In the genomic region with DNA sequence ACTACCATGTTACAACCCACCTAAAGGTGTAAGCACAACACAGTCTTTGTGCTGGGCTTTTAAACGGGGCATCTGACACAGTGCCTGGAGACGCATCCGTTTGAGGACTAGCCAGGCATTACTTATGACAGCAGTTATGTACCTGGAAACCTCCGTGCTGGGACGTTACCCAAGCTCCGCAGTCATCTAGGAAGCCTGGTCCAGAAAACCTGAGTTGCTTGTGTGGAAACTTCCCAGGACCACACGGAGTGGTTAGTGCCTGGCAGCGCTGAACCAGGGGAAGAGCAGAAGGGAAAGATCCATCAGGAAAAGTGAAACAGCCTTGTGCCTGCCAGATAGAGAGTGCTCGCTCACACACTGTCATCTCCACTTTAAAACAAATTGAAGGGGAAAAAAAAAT, we compare ENCODE assay signal across 8 mouse cellular contexts. TPM values are rescaled to one million over a fixed set of nuclear protein-coding genes. Genes with fewer than 3 reads are reported as not detected.
DNase-seq lines count a peak whose midpoint lies in the region; ATAC-seq and TF ChIP-seq lines count a peak whose summit lies in the region.
"Had no signal": no experiment of that assay in that cellular context is flagged by ENCODE, and none has a peak within 500 bp of the region (broad histone marks: within the 10 kb centered on the region; RNA-seq: fewer than 3 reads in every experiment).

No protein-coding gene starts in this region.

- H3K9me3 ChIP-seq in hindbrain, embryonic 11.5 days (ENCODE audit: control insufficient read depth, low read length): no peaks in the 10 kb centered on the region
- no peaks in the 10 kb centered on the region for H3K9me3 ChIP-seq in neural tube, embryonic 12.5 days

- ATAC-seq in hindbrain, embryonic 11.5 days (ENCODE audit: low FRiP score): no peak
- ATAC-seq in neural tube, embryonic 12.5 days (ENCODE audit: low FRiP score, low read depth): peak; percentile 60; the same call in 1 of the 2 replicates

- no peaks in the 10 kb centered on the region for H3K36me3 ChIP-seq in hindbrain, embryonic 11.5 days (ENCODE audit: control insufficient read depth, insufficient read depth, low read length)
- H3K36me3 ChIP-seq in neural tube, embryonic 12.5 days: no peaks in the 10 kb centered on the region

- no peak; the same call in 1 of the 2 replicates for TF ChIP-seq POLR2A in embryonic fibroblast, embryonic 13.5 days (IDR thresholded peaks at IDR 0.05; ENCODE audit: low read depth, low read length)

- H3K4me3 ChIP-seq in layer of hippocampus, adult 2 months: peak overlapping the region; percentile 40; the same call in 1 of the 2 replicates
- H3K4me3 ChIP-seq in embryonic fibroblast, embryonic 13.5 days (ENCODE audit: insufficient read depth, low read length): peak overlapping the region; percentile 40
- no peak overlapping the region for H3K4me3 ChIP-seq in hindbrain, embryonic 11.5 days (ENCODE audit: low read depth, low read length)
- no peak overlapping the region for H3K4me3 ChIP-seq in neural tube, embryonic 12.5 days

- no peaks in the 10 kb centered on the region for H3K27me3 ChIP-seq in hindbrain, embryonic 11.5 days (ENCODE audit: control insufficient read depth, insufficient read depth, low read length)
- H3K27me3 ChIP-seq in neural tube, embryonic 12.5 days (replicated peaks): no peaks in the 10 kb centered on the region

- H3K27ac ChIP-seq in layer of hippocampus, adult 2 months: no peak overlapping the region
- peak overlapping the region; percentile 50 for H3K27ac ChIP-seq in embryonic fibroblast, embryonic 13.5 days (ENCODE audit: insufficient read depth, low read length)
- H3K27ac ChIP-seq in hindbrain, embryonic 11.5 days (ENCODE audit: low read depth, low read length): 0 out of 2 replicates have a peak overlapping the region, but pooled peaks have one; percentile 24
- H3K27ac ChIP-seq in neural tube, embryonic 12.5 days: no peak overlapping the region

- TF ChIP-seq CTCF in layer of hippocampus, adult 2 months (conservative IDR thresholded peaks at IDR 0.05): no peak
- no peak for TF ChIP-seq CTCF in embryonic fibroblast, embryonic 13.5 days (IDR thresholded peaks at IDR 0.05; ENCODE audit: borderline replicate concordance, insufficient read depth, low read length)

- no peak for DNase-seq in layer of hippocampus, adult 2 months (ENCODE audit: low spot score in 2 of 2)
- DNase-seq in layer of hippocampus, adult 11-12 months (ENCODE audit: low spot score): no peak
- peak; percentile 53 for DNase-seq in hindbrain, embryonic 11.5 days (ENCODE audit: low spot score)
- no peak for DNase-seq in T-cell, adult 2 months (ENCODE audit: low spot score)
- DNase-seq in spleen, adult 18-20 months: no peak

- WGBS in hindbrain, embryonic 11.5 days: 50% methylated on average over 9 of the region's 9 CpGs
- 26% methylated on average over 9 of the region's 9 CpGs for WGBS in neural tube, embryonic 12.5 days

- peaks cover 8% of the 10 kb centered on the region; the same call in 1 of the 2 replicates for H3K4me1 ChIP-seq in embryonic fibroblast, embryonic 13.5 days (ENCODE audit: control insufficient read depth, insufficient read depth, low read length)
- no peaks in the 10 kb centered on the region; the same call in 1 of the 2 replicates for H3K4me1 ChIP-seq in hindbrain, embryonic 11.5 days (replicated peaks; ENCODE audit: control insufficient read depth, insufficient read depth, low read length)
- peaks cover 17% of the 10 kb centered on the region; the same call in 1 of the 2 replicates for H3K4me1 ChIP-seq in neural tube, embryonic 12.5 days

- H3K4me2 ChIP-seq in hindbrain, embryonic 11.5 days (replicated peaks; ENCODE audit: low read depth, low read length): no peak overlapping the region
- H3K4me2 ChIP-seq in neural tube, embryonic 12.5 days (replicated peaks): peak overlapping the region; percentile 50

- H3K9ac ChIP-seq in hindbrain, embryonic 11.5 days (ENCODE audit: low read depth, low read length): no peak overlapping the region
- H3K9ac ChIP-seq in neural tube, embryonic 12.5 days: no peak overlapping the region

RNA-seq across cellular contexts. Expression of a gene that starts 23.2 kb away (rescaled TPM):
- total RNA-seq in layer of hippocampus, adult 2 months (2021): 1 to 10 TPM in 1 of 2 experiments, under 1 TPM in 1; 0.90 to 1.3 TPM
- polyA plus RNA-seq in embryonic fibroblast, embryonic 13.5 days (2011; ENCODE audit: insufficient read length, low read depth, missing spikeins): 21.4 and 27.2 TPM in 2 replicates
- polyA plus RNA-seq in hindbrain, embryonic 11.5 days (2014; fragmentation: Nextera tagmentation; extraction: Ambion mirVana): 5.4 TPM in 2 replicates
- polyA plus RNA-seq in neural tube, embryonic 12.5 days (2016; fragmentation: Nextera tagmentation; extraction: Ambion mirVana): 10.7 and 11.2 TPM in 2 replicates
- total RNA-seq: common myeloid progenitor, adult 5-6 weeks had no signal

Comparison
In these comparisons a context has a peak if more than half of its experiments do, and no peak if none do; other contexts are left out.
1. H3K27ac ChIP-seq: peak in embryonic fibroblast, embryonic 13.5 days (single experiment) and hindbrain, embryonic 11.5 days (single experiment); none in layer of hippocampus, adult 2 months (single experiment) and neural tube, embryonic 12.5 days (single experiment).
2. H3K4me3 ChIP-seq: peak in layer of hippocampus, adult 2 months (single experiment) and embryonic fibroblast, embryonic 13.5 days (single experiment); none in hindbrain, embryonic 11.5 days (single experiment) and neural tube, embryonic 12.5 days (single experiment).